Mouse (Mus musculus) naive thymus-derived CD4-positive, alpha-beta T cell, adult 2 months (primary cell): ENCODE data around the gene Dnah9.

ENCODE experiments used
- DNase-seq: peaks from one replicate; pipeline ENCODE4 v3.0.0-alpha.2; 2011; ENCODE audit warnings: low read depth

Gene Dnah9

DNA sequence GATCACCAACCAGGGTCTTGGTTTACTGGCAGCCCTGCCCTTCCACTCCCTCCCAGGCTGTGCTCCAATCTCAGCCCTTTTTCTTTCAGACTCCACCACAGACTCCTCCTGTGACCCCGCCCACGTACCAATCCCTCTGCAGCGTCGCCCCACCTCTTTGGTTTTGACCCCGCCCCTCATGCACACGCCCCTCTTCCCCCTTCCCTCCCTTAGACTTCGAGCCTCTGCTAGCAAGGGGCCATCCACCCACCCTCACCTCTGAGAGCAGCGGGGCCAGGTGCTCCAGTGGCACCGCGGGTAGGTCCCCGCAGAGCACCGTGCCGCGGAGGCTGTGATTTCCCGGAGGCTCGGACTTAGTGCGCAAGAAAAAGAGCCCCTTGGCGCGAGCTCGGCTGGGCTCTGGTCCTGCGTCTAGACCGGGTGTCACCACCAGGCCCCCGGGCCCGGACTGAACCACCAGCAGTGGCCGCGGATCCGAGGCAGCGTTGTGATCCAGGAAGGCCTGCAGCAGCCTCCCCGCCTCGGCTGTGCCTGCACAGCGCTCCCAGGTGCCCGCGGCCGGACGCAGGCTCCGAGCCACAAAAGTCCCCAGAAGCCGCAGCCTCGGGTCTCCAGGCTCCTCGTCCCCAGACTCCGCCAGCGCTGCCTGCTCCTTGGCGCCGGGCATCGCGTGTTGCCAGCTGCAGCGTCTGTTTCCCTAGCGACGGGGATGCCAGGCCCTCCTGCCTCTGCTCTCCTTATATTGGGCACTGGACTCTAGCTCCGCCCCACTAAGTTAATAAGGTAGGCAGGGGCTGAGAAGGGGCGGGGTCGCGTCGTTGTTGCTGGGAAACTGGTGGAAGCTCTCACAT, at the start of gene Dnah9:
TSS of gene Dnah9 (minus strand) at position 751 of the 851 bp plus-strand sequence.
- DNase-seq: no peak

DNA sequence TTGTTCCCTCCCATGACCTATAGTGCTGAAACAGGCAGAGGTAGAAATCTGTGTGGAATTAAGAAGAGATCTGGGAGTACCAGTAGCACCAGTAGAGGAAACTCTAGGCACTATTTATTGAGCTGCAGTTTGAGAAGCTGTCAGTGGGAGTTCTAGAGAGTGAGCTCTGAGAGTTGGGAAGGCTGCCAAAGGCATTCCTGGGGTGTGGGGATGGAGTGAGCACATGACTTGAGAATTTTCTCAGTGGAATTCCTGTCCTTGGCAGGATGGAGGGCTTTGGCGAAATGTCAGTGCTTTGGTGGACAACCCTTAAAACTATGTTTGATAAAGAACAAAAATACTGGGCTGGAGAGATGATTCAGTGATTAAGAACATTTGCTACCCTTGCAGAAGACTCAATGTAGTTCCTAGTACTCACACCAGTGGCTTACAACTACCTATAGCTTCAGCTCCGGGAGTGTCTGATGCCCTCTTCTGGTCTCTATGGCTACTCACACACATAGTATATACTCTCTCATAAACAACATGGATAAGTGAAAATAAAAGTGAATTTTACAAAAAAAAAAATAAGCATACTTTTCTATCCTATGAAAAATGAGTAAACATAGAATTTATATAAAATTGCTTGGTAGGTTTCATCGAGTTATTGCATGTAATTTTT, 20.4 kb upstream of the Dnah9 start:
- no peak for DNase-seq

- DNase-seq: no peak
These were observed 19.8 kb upstream of the Dnah9 start for GRCm38 (mm10) chr11:66188146-66188545.

DNA sequence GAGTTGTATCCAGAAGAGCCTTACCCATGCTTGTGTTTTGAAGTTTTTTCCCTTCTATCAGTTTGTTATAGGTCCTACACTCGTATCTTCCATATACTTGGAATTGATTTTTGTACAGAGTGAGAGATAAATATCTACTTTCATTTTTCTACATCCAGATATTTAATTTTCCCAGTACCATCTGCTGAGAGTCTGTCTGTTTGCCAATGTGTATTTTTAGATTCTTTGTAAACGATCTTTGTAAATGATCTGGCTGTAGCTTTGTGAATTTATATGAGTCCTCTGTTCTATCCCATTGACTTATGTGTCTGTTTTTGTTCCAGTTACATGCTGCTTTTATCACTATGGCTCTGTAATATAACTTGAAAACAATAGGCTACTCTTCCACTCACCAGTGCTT, 9.4 kb upstream of the Dnah9 start:
- DNase-seq: no peak

DNA sequence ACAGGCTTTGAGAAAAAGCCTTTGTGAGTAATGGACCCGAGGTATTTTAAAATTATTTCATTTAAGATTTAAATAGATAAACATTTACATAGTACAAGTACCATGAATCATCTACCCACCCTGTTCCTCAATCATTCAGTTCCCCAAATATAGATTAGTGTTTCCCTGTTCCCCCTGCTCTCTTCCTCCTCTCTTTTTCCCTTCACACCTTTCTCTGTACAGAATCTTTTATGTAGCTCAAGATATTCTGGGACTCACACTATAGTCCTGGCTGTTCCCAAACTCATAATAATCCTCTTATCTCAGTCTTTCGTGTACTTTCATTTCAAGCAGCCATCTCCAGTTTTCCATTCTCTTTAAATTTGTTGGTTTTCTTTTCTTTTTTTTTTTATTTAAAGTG, 4.3 kb downstream of the Dnah9 start:
- no peak for DNase-seq

DNA sequence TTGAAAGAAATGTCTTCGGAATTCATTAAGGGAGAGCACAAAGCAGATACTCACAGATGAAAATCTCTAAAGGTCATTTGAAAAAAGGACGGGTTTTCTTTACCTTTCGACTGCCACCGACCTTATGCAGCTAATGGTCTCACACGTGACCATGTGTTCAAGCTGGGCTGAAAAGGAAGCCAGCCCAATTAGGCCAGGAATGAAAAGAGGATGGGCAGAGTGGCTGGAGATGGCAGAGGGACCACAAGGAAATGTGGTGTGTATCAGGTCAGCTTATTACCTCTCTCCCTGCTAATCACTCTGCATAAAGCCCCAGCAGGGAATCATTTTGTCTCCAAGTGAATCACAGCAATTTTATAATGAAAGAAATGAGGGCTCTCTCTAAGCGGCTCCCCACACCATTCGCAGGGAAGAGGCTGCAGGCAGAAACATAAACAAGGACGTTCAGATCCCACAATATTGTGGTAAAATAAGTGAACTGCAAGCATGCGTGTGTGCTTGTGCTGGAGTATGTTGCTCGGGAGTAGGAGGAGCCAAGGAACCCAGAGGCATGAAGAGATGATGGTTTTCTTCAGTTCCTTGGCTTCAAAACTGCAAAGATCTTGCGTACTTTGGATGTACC, 27.6 kb downstream of the Dnah9 start:
- DNase-seq: no peak

- DNase-seq: no peak
These were observed 33.5 kb downstream of the Dnah9 start for GRCm38 (mm10) chr11:66134826-66135225.

DNA sequence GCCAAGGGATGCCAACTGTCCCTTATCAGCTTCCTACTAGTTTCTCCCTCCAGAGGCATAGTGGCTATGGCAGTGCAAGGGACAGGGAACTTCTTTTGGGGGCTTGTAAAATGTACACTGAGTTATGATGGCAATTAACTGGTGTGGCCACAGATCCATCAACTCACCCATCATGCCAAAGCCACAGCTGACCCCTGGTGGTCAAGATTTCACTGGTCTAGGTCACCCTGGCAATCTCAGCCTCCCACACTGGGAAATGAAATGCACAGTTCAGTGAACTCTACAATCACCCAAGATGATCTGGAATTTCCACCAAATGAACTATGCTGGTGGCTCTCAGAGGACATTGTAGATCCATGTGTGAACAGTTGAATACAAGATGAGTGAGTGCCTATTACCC, 42.2 kb downstream of the Dnah9 start:
- no peak for DNase-seq

- DNase-seq: no peak
These were observed 43.9 kb downstream of the Dnah9 start for GRCm38 (mm10) chr11:66124496-66124895.

DNA sequence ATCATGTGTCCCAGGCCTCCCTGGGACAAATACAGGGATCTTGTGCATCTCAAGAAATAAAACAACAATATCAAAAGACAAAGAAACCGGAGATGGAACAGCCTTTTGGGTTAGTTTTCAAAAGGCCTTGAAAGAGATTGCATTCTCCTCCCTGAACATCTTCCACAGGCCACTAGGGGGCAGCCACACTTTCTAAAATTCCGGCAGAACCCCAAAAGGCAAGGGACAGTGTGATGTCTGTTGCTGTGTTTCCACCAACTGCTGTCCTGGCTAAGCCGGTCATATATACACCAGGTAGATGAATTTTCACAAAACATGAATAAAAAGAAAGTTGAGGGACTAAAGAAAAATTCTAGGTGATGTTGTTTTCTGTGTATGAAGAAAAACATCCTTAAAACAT, 46.3 kb downstream of the Dnah9 start:
- no peak for DNase-seq

- no peak for DNase-seq
These were observed 84.6 kb downstream of the Dnah9 start for GRCm38 (mm10) chr11:66083663-66084254.

GRCm38 (mm10) chr11:66072921-66073320, 95.4 kb downstream of the Dnah9 start:
- DNase-seq: no peak

DNA sequence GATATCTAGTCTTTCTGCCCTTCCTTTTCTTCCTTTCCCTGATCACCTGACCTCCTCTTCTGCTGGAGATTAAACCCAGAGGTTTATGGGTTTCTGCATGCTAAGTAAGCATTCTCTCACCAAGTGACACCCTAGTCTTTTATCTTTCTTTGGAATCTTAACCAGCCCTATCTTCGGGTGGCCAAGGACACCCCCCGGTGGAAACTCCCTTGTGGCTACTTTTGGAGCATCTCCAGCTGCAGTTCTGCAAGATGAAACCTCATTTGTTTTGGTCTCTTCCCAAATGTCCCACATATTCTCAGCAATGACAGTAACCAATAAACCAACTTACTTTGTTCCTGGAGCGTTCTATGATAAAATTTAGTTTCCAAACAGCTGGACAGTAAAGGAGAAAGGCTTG, 109.4 kb downstream of the Dnah9 start:
- no peak for DNase-seq

DNA sequence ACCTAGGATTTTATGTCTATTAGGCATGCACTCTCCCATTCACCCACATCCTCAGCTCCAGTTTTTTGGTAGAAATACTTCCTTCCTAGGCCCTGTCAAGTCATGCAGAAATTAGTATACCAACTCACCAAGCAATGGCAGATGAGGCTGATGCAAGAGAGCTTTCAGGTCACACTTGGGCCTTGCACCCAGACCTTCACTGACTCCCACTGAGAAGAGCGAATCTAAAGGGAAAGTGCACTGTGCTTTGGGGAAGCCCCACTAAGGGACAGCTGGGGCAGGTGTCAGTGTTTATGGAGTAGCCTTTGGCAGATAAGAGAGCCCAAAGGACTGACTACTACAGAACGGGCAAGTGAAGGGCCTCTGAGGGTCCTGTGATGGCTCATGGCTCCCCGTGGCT, 117.1 kb downstream of the Dnah9 start:
- DNase-seq: no peak

DNA sequence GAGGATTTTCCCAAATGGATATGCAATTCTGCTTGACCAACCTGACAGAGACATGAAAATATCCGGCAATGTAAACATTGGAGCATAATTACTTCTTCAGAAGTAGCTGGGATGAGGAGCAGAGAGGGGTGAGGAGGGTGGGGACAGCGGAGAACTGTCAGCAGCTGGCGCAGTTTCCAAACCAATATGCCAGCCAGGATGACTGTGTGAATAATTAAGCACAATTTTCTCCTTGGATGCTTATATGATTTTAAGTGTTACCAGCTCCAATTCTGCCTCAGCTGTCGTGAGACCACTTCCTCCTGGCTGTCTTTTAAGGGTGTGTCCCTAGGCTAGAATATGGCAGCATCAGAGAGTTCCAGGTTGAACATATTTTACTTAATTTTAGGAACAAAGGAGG, 119.2 kb downstream of the Dnah9 start:
- DNase-seq: no peak

DNA sequence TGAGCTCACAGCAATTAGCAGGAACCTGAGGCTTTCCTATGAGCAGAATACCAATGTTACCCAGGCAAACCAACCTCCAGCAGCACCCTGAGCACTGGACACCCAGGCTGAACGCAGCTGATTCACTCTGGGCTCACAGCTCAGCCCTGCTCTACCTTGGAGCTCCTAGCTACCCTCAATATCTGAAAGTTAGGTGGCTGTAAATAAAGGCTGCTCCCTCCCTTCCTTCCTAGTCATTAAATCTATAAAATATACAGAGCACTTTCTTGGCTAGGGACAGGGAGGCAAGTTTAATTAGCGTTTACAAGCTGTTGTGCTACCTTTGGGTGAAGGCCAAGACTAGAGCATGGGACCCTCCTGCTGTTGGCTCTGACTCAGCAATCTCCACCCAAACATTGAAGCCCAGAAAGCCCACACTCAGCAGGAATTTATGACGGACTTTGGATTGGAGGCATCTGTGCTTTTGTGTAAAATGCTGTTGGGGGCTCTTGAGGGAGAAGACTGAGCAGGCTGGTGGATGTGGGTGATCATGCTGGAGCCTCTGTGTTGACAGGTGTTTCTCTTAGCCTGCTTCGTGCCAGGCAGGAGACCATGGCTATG, 121.7 kb downstream of the Dnah9 start:
- no peak for DNase-seq

DNA sequence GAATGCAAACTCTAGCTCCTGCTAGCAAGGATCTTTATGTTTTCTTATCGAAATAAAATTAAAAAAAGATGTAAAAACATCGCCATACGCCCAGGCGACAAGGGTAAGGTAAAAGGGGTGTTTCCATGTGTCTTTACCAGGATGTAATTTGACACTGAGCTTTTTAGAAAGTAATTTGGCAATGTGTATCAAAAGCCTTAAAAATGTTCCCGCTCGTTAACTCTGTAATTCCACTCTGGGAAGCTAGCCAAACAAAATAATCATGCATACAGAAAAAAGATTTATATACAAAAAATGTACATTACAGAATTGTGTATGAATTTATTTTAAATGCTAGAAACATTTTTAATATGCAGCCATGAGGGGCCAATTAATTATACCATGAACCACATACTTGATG, 124.7 kb downstream of the Dnah9 start:
- DNase-seq: no peak

- DNase-seq: no peak
These were observed 125.8 kb downstream of the Dnah9 start for GRCm38 (mm10) chr11:66042531-66042930.

GRCm38 (mm10) chr11:66025728-66026127, 142.6 kb downstream of the Dnah9 start:
- DNase-seq: no peak

DNA sequence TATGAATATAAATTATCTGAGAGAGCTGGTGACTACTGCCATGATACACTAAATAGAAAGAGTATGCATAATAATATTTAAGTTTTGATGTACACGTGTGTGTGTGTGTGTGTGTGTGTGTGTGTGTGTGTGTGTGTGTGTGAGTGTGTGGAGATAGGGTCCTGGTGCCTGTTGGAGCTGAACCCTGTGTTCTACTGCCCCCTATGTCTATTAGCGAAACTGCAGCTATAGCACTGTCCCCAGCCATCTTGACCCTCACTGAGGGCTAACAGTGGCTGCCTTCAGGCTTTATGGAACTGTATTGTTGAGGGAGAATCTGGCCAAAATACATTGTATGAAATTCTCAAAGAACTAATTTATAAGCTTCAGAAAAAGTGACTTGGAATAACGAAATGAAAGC, 192.5 kb downstream of the Dnah9 start:
- DNase-seq: no peak

DNA sequence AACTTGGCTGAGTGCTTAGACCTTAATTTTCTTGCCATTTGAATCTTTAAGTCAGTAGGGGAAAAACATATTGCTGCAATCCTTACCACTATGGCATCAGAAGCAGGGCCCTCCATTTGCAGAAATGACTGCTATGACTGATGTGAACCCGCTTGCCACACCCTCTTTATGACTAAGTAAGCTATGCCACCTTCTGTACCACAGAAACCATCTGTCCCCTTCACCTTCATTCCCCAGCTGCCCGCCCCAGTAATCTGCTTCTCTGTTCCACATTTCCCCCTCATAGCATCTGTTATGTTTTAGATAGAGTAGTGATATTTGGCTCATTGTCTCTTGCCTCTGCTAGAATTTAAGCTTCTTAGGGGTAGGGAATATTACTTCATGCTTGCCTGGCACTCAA, 237.6 kb downstream of the Dnah9 start:
- no peak for DNase-seq

DNA sequence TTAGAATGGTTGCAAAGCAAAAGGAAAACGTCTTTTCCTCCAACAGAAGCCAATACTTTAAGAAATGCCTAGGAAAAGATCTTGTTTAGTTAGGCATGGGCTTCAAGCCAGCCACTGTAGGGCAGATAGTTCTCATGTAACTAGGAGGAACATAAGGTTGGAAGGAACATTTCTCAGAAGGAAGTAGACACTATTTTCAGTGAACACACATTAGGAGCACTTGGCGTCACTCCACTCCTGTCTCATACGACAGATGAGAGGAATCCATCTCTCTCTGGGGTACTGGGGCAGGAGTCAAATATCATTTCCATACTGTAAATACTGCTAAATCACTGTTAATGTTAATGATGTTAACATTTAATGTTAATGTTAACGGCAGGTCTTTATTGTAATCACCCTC, 238.0 kb downstream of the Dnah9 start:
- DNase-seq: no peak
